Mouse (Mus musculus) megakaryocyte, embryonic 14.5 days (primary cell): ENCODE results near the gene Tnrc6b.

ENCODE experiments used
- FLI1 ChIP-seq: IDR thresholded peaks from 2 replicates; pipeline ENCODE4 v1.6.1; 2012; ENCODE audit warnings: low read length, inconsistent platforms, mixed read lengths
- GATA1 ChIP-seq: IDR thresholded peaks from 3 replicates; pipeline ENCODE4 v1.6.1; 2012; ENCODE audit warnings: mixed read lengths, low read length, inconsistent platforms, borderline replicate concordance

DNA sequence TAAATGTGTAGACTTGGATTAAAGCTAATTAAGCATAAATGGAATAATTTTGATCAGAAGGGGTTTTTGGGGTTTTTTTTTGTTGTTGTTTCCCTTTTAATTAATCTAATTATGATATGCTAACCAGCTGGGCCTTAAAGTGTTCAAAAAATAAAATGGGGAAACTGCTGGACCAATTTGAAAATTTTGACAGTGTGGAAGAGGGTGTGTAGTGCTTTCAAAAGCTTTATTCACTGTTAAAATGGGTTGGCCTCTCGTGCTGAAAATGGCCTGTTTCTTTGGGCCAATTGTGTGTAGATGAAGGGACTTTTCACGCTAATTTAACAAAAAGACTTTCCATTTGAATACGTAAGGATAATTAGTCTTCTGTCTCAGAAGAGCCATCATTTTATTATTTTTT is 89.1 kb downstream of the Tnrc6b start:
- TF ChIP-seq GATA1 (no peak), FLI1 (no peak)
